Mouse (Mus musculus): ENCODE results near the gene Fmo9.

The Fmo9 gene

GRCm38 (mm10) chr1:166681745-166682144 lies at the start of gene Fmo9:
Gene Fmo9, minus strand, starts transcription at chr1:166681845.
- DNase-seq, result no peak

DNA sequence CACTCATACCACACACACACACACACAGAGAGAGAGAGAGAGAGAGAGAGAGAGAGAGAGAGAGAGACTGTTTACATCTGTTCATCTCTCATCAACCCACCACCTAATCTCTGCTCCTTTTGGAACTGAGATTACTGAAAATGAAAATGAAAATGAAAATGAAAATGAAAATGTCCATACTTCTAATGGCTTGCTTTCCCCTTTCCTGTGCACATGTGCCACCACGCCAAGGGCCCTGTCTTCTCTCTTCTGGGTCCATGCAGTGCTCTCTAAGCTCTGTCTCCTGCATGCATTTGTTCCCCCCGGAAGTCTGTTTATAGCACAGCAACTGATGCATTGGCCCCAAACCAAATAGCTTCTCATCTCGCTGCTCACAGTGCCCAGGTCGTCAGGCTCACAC lies 49.2 kb upstream of the Fmo9 start:
- DNase-seq, result no peak

DNA sequence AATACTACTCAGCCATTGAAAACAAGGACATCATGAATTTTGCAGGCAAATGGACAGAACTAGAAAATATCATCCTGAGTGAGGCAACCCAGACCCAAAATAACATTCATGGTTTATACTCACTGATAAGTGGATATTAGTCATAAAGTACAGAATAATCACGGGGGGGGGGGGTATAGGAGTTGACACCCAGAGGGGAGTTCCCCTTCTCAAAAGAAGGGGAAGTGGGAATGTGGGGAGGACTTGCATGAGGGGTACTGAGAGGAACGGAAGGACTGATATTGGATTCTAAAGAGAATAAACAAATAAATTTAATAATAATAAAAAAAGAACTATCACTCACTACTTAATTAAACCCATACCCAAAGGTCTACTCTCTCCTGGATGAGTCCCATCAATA lies 48.6 kb upstream of the Fmo9 start:
- DNase-seq, result no peak

DNA sequence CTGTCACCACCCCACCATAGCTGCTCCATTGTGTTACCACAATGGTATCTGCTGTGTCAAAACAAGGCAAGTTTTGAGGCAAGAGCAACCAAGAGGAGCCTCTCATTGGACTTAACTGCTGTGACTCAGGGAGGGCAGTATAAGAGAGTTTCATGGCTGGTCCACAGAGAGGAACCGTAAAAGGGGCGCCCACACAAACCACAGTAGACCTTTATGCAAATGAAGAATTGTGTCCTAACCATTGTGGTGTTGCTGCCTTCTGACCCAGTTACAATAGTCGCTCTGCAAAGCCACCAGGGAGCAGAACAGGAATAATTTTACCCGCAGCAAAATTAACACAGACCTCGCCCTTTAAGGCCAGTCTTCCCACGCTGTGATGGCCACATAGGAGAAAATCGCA lies 29.2 kb upstream of the Fmo9 start:
- DNase-seq, result no peak

DNA sequence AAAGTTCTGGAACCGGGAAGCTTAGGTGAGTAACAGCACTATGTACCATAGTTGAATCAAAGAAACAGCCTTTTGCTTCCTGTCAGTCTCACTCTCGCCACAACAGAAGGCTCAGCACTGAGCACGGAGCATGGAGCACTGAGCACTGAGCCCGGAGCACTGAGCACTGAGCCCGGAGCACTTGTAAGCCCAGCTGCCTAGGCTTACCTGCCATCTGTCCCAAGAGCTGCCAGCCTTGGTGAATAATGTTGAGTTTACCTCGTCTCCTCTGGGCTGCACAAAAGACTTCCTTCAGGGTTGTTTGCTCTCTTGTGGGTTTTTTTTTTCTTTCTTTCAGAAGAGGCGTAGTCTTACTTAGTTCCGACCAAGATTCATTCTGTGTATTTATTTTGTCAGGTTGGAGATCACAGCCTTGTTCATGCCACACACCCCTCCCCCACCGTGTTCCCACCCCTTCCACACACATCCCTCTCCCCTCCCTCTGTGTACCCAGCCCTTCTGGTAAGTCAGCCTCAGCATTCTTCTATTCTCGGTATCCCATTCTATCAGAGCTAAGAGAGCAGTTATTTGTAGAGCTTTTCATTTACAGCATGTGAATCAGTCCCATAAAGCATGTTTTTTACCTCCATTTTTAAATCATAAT lies 20.7 kb upstream of the Fmo9 start:
- no peak for DNase-seq

DNA sequence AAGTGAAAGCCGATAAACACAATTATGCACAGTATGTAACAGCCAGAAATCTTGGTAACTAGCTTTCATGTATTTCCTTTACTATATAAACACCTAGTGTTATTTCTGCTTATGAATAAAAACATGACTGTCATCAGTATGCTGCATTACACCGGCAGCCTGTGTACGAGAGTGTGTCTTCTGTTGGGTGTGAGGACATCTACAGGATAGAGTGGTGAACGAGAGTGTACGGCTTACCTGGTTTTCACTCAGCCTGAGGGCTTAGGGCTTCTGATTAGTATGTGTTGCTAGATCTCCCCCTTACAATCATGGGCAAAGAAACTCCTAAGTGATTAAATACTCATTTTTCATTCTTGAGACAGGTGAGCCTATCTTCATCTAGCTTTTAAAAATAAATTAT lies 12.4 kb downstream of the Fmo9 start:
- no peak for DNase-seq

GRCm38 (mm10) chr1:166660800-166661199 lies 20.8 kb downstream of the Fmo9 start:
- no peak for DNase-seq

DNA sequence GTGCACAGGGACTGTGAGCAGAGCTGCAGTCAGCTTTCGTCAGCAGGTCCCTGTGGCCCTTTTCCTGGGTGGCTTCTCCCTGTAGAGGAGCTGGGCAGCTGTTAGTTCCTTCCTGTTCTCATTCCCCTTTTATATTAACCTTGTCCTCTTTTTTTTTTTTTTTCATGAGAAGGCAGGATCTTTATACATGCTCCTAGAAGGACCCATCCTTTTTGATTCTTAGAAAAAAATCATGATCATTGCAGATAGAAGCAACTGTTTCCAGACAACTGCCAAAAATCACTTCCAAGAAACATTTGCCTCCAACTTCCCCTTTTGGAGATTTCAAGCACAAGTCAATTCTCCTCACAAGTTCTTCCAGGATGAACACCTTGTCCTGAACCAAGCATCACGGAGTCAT lies 34.1 kb downstream of the Fmo9 start, which contains the start of gene Gm4847:
Gene Gm4847, minus strand, starts transcription at position 101 of the 400 bp plus-strand sequence.
- DNase-seq, result no peak
